Mouse (Mus musculus): ENCODE data around the gene Fpgs. TPM values are rescaled to one million over a fixed set of nuclear protein-coding genes. Genes with fewer than 3 reads are reported as not detected.

Gene Fpgs
- total and polyA plus RNA-seq, 3 experiments = 40.0 to 73.9 TPM; not detected in 1

DNA sequence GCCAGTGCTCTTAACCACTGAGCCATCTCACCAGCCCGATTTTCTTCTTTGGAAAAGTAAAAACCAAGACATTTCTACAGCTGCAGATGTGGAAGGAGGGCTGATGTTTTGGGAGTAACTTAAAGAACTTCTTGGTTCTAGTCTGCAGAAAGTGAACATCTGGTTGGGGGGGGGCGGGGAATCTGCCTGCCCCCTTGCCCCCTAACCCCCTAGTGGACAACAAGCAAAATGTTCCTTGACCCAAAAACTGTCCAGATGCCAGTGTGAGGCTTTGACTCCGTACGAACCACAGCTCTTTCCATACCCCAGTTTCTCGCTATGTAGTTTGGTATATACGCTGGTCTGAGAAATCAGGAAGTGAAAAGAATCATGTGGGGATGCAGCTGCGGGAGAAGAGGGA is 46.3 kb upstream of the Fpgs start:
- no peak for TF ChIP-seq POLR2A (IDR thresholded peaks at IDR 0.05; ENCODE audit: control insufficient read depth in 1 of 2, insufficient read depth in 1 of 2, low read depth in 1 of 2, low read length in 2 of 2, poor library complexity in 1 of 2)
- TF ChIP-seq MEF2A (IDR thresholded peaks at IDR 0.05; ENCODE audit: extremely low read depth, insufficient replicate concordance, low read depth, low read length, poor library complexity, severe bottlenecking) = no peak
- no peak for TF ChIP-seq TCF12 (IDR thresholded peaks at IDR 0.05; ENCODE audit: low read depth, low read length)
- TF ChIP-seq EP300 (IDR thresholded peaks at IDR 0.05; ENCODE audit: low read depth in 1 of 2, low read length in 2 of 2) = no peak
- TF ChIP-seq TBP (IDR thresholded peaks at IDR 0.05; ENCODE audit: low read depth, low read length) = no peak
- TF ChIP-seq MAX (IDR thresholded peaks at IDR 0.05; ENCODE audit: low read length) = no peak
- TF ChIP-seq POLR2AphosphoS2 (IDR thresholded peaks at IDR 0.05; ENCODE audit: low read length) = no peak
- no peak for TF ChIP-seq MYC (IDR thresholded peaks at IDR 0.05; ENCODE audit: low read depth, low read length)
- no peak for TF ChIP-seq ZKSCAN1 (IDR thresholded peaks at IDR 0.05; ENCODE audit: low read depth, low read length)
- H3K79me2 ChIP-seq (ENCODE audit: control insufficient read depth, insufficient read depth, low read length, poor library complexity) = no peaks in the 10 kb centered on the region
- DNase-seq (ENCODE audit: low read depth, low spot score) = no peak

GRCm38 (mm10) chr2:32749082-32749481 is 45.1 kb upstream of the Fpgs start:
- TF ChIP-seq CTCF (IDR thresholded peaks at IDR 0.05 in 2 of 3, conservative IDR thresholded peaks at IDR 0.05 in 1 of 3; ENCODE audit: control insufficient read depth in 1 of 3, insufficient read depth in 1 of 3, low read depth in 2 of 3, low read length in 3 of 3, poor library complexity in 1 of 3, severe bottlenecking in 1 of 3) (no peak), MXI1 (IDR thresholded peaks at IDR 0.05; ENCODE audit: low read depth, low read length) (no peak), E2F4 (IDR thresholded peaks at IDR 0.05; ENCODE audit: borderline replicate concordance, low read depth, low read length) (no peak), POLR2AphosphoS2 (IDR thresholded peaks at IDR 0.05; ENCODE audit: low read length) (no peak), GATA1 (IDR thresholded peaks at IDR 0.05; ENCODE audit: low read depth, low read length) (no peak), CHD2 (IDR thresholded peaks at IDR 0.05; ENCODE audit: low read length) (no peak), MAZ (IDR thresholded peaks at IDR 0.05; ENCODE audit: low read depth, low read length) (no peak), ELF1 (IDR thresholded peaks at IDR 0.05; ENCODE audit: low read depth, low read length) (no peak), EP300 (IDR thresholded peaks at IDR 0.05; ENCODE audit: low read depth in 1 of 2, low read length in 2 of 2) (no peak), MAX (IDR thresholded peaks at IDR 0.05; ENCODE audit: low read length) (no peak), JUND (IDR thresholded peaks at IDR 0.05; ENCODE audit: low read depth, low read length) (no peak), POLR2A (IDR thresholded peaks at IDR 0.05; ENCODE audit: control insufficient read depth in 1 of 2, insufficient read depth in 1 of 2, low read depth in 1 of 2, low read length in 2 of 2, poor library complexity in 1 of 2) (no peak), MAFK (IDR thresholded peaks at IDR 0.05; ENCODE audit: borderline replicate concordance, low read depth, low read length) (no peak), RAD21 (IDR thresholded peaks at IDR 0.05; ENCODE audit: low read depth, low read length) (no peak)

More for the DNA sequence above, 46.3 kb upstream of the Fpgs start:
- no peak overlapping the region for H3K9ac ChIP-seq (ENCODE audit: control insufficient read depth, low read depth, low read length, poor library complexity, severe bottlenecking)
- H3K27ac ChIP-seq (ENCODE audit: control insufficient read depth, low read depth, low read length) = no peak overlapping the region
- no peaks in the 10 kb centered on the region for H3K4me1 ChIP-seq (ENCODE audit: control insufficient read depth in 1 of 2, insufficient read depth in 2 of 2, low read length in 2 of 2)
- no peaks in the 10 kb centered on the region for H3K36me3 ChIP-seq (ENCODE audit: control insufficient read depth in 1 of 2, insufficient read depth in 2 of 2, low read length in 2 of 2)
- H3K9me3 ChIP-seq (replicated peaks; ENCODE audit: insufficient read depth, low read length) = no peaks in the 10 kb centered on the region
- no peaks in the 10 kb centered on the region for H3K27me3 ChIP-seq (ENCODE audit: control insufficient read depth in 1 of 2, insufficient read depth in 2 of 2, low read length in 2 of 2)
- no peak overlapping the region for H3K4me3 ChIP-seq (ENCODE audit: control insufficient read depth in 1 of 2, insufficient read depth in 1 of 2, low read depth in 2 of 2, low read length in 2 of 2)

More at GRCm38 (mm10) chr2:32749082-32749481, 45.1 kb upstream of the Fpgs start:
- Histone ChIP-seq H3K27me3 (ENCODE audit: control insufficient read depth in 1 of 2, insufficient read depth in 2 of 2, low read length in 2 of 2) (no peaks in the 10 kb centered on the region), H3K4me1 (ENCODE audit: control insufficient read depth in 1 of 2, insufficient read depth in 2 of 2, low read length in 2 of 2) (no peaks in the 10 kb centered on the region), H3K36me3 (ENCODE audit: control insufficient read depth in 1 of 2, insufficient read depth in 2 of 2, low read length in 2 of 2) (no peaks in the 10 kb centered on the region), H3K79me2 (ENCODE audit: control insufficient read depth, insufficient read depth, low read length, poor library complexity) (no peaks in the 10 kb centered on the region), H3K4me3 (ENCODE audit: control insufficient read depth in 1 of 2, insufficient read depth in 1 of 2, low read depth in 2 of 2, low read length in 2 of 2) (no peak overlapping the region), H3K9ac (ENCODE audit: control insufficient read depth, low read depth, low read length, poor library complexity, severe bottlenecking) (no peak overlapping the region), H3K27ac (ENCODE audit: control insufficient read depth, low read depth, low read length) (no peak overlapping the region), H3K9me3 (replicated peaks; ENCODE audit: insufficient read depth, low read length) (no peaks in the 10 kb centered on the region)
- DNase-seq (ENCODE audit: low read depth, low spot score) = no peak

Data from MEL (cell line).